Comparison of ENCODE assay signal across 8 mouse cellular contexts in genomic region chr1:125561206-125561605, GRCm38 (mm10). TPM values are rescaled to one million over a fixed set of nuclear protein-coding genes. Genes with fewer than 3 reads are reported as not detected.
DNase-seq lines count a peak whose midpoint lies in the region; ATAC-seq and TF ChIP-seq lines count a peak whose summit lies in the region.

No protein-coding gene starts in this region.

- peak overlapping the region; percentile 94 for H3K27ac ChIP-seq in embryonic facial prominence, embryonic 15.5 days (replicated peaks)
- peak overlapping the region; percentile 91 for H3K27ac ChIP-seq in limb, embryonic 12.5 days
- H3K27ac ChIP-seq in midbrain, embryonic 11.5 days (ENCODE audit: low read depth, low read length) = peak overlapping the region; percentile 2; the same call in 1 of the 2 replicates
- H3K27ac ChIP-seq in testis, adult 2 months (ENCODE audit: control insufficient read depth, insufficient read depth, low read depth, low read length) = peak overlapping the region; percentile 93

- peak overlapping the region; percentile 92 for H3K4me3 ChIP-seq in embryonic facial prominence, embryonic 15.5 days (replicated peaks)
- H3K4me3 ChIP-seq in limb, embryonic 12.5 days (replicated peaks) = peak overlapping the region; percentile 78
- H3K4me3 ChIP-seq in midbrain, embryonic 11.5 days (ENCODE audit: low read depth, low read length) = peak overlapping the region; percentile 66
- peak overlapping the region; percentile 98 for H3K4me3 ChIP-seq in testis, adult 2 months (ENCODE audit: control insufficient read depth, low read depth, low read length)

- no peak for TF ChIP-seq CTCF in testis, adult 2 months (IDR thresholded peaks at IDR 0.05; ENCODE audit: control insufficient read depth, insufficient read depth, insufficient replicate concordance, low read depth, low read length)

- ATAC-seq in embryonic facial prominence, embryonic 15.5 days (ENCODE audit: insufficient number of reproducible peaks, low FRiP score, low TSS enrichment, low read depth) = peak; percentile 16
- ATAC-seq in limb, embryonic 12.5 days (ENCODE audit: insufficient number of reproducible peaks, insufficient read depth, low FRiP score, low TSS enrichment, low read depth) = no peak; the same call in 1 of the 2 replicates
- ATAC-seq in midbrain, embryonic 11.5 days (ENCODE audit: low FRiP score) = peak; percentile 20; the same call in 1 of the 2 replicates

- H3K9ac ChIP-seq in embryonic facial prominence, embryonic 15.5 days = peak overlapping the region; percentile 88
- peak overlapping the region; percentile 80 for H3K9ac ChIP-seq in limb, embryonic 12.5 days (replicated peaks)
- H3K9ac ChIP-seq in midbrain, embryonic 11.5 days (ENCODE audit: low read length) = peak overlapping the region; percentile 87

- intact Hi-C loops in heart, postnatal 14 days (cut with DNase I) = loop anchor here (2.0 kb wide), 1 partner anchor 126 kb away; the partner anchor contains the start of gene Actr3

- no peaks in the 10 kb centered on the region for H3K9me3 ChIP-seq in embryonic facial prominence, embryonic 15.5 days (replicated peaks)
- no peaks in the 10 kb centered on the region for H3K9me3 ChIP-seq in limb, embryonic 12.5 days
- no peaks in the 10 kb centered on the region for H3K9me3 ChIP-seq in midbrain, embryonic 11.5 days (ENCODE audit: control insufficient read depth, low read length)

- under 1% methylated on average over 28 of the region's 29 CpGs for WGBS in embryonic facial prominence, embryonic 15.5 days
- 1% methylated on average over 29 of the region's 29 CpGs for WGBS in limb, embryonic 12.5 days
- WGBS in midbrain, embryonic 11.5 days = under 1% methylated on average over 29 of the region's 29 CpGs

- no peaks in the 10 kb centered on the region for H3K27me3 ChIP-seq in embryonic facial prominence, embryonic 15.5 days
- no peaks in the 10 kb centered on the region for H3K27me3 ChIP-seq in limb, embryonic 12.5 days
- H3K27me3 ChIP-seq in midbrain, embryonic 11.5 days (ENCODE audit: control insufficient read depth, insufficient read depth, low read length) = no peaks in the 10 kb centered on the region
- no peaks in the 10 kb centered on the region for H3K27me3 ChIP-seq in testis, adult 2 months (ENCODE audit: control insufficient read depth, insufficient read depth, low read length)

- H3K4me1 ChIP-seq in embryonic facial prominence, embryonic 15.5 days = peaks cover 16% of the 10 kb centered on the region; the same call in 1 of the 2 replicates
- H3K4me1 ChIP-seq in limb, embryonic 12.5 days (replicated peaks) = peaks cover 13% of the 10 kb centered on the region; the same call in 1 of the 2 replicates
- peaks cover 2% of the 10 kb centered on the region; the same call in 1 of the 2 replicates for H3K4me1 ChIP-seq in midbrain, embryonic 11.5 days (ENCODE audit: control insufficient read depth, insufficient read depth, low read length)
- H3K4me1 ChIP-seq in testis, adult 2 months (ENCODE audit: control insufficient read depth, insufficient read depth, low read length) = peaks cover 5% of the 10 kb centered on the region; the same call in 1 of the 2 replicates

- no peaks in the 10 kb centered on the region for H3K36me3 ChIP-seq in embryonic facial prominence, embryonic 15.5 days
- H3K36me3 ChIP-seq in limb, embryonic 12.5 days = peaks cover 4% of the 10 kb centered on the region; the same call in 1 of the 2 replicates
- H3K36me3 ChIP-seq in midbrain, embryonic 11.5 days (ENCODE audit: control insufficient read depth, insufficient read depth, low read length) = no peaks in the 10 kb centered on the region
- H3K36me3 ChIP-seq in testis, adult 2 months (ENCODE audit: control insufficient read depth, insufficient read depth, low read length) = no peaks in the 10 kb centered on the region

- no peak for TF ChIP-seq POLR2A in testis, adult 2 months (IDR thresholded peaks at IDR 0.05; ENCODE audit: control insufficient read depth, low read depth, low read length)

- peak; percentile 69 for DNase-seq in adrenal gland, postnatal 10 days
- no peak for DNase-seq in adrenal gland, postnatal 4 days (ENCODE audit: low spot score in 2 of 2)
- peak; percentile 8 to 13 for DNase-seq in CD8-positive naive resting alpha-beta T cell, adult 2 months (ENCODE audit: low read depth in 2 of 2, low spot score in 2 of 2)
- DNase-seq in heart, postnatal 14 days = peak; percentile 69 to 72
- DNase-seq in midbrain, embryonic 11.5 days (ENCODE audit: low spot score, missing footprints) = no peak

- peak overlapping the region; percentile 76 for H3K4me2 ChIP-seq in embryonic facial prominence, embryonic 15.5 days (replicated peaks)
- H3K4me2 ChIP-seq in limb, embryonic 12.5 days = peak overlapping the region; percentile 79
- H3K4me2 ChIP-seq in midbrain, embryonic 11.5 days = peak overlapping the region; percentile 75

RNA-seq across cellular contexts. Expression of gene Slc35f5, which starts 0.8 kb away (rescaled TPM):
- total RNA-seq in adrenal gland, postnatal 10 days (2021) = 10 to 100 TPM; 41.0 to 45.5 TPM
- 10 to 100 TPM; 41.6 to 45.2 TPM for total RNA-seq in adrenal gland, postnatal 4 days (2021)
- polyA plus RNA-seq in embryonic facial prominence, embryonic 15.5 days (2015; fragmentation: Nextera tagmentation; extraction: Ambion mirVana) = 49.9 and 58.6 TPM in 2 replicates
- 100 to 1,000 TPM in 1 of 2 experiments, 10 to 100 TPM in 1; 93.9 to 118 TPM for total RNA-seq in heart, postnatal 14 days (2021)
- 33.3 and 36.3 TPM in 2 replicates for polyA plus RNA-seq in limb, embryonic 12.5 days (2016; fragmentation: Nextera tagmentation; extraction: Ambion mirVana)
- 23.0 and 29.8 TPM in 2 replicates for polyA plus RNA-seq in midbrain, embryonic 11.5 days (2014; fragmentation: Nextera tagmentation; extraction: Ambion mirVana)
- polyA plus RNA-seq in testis, adult 2 months (2012; rRNA removed) = 12.7 and 19.4 TPM in 2 replicates

Comparison
In these comparisons a context has a peak if more than half of its experiments do, and no peak if none do; other contexts are left out.
1. DNase-seq: peak in adrenal gland, postnatal 10 days (single experiment), CD8-positive naive resting alpha-beta T cell, adult 2 months (2 of 2) and heart, postnatal 14 days (2 of 2); none in adrenal gland, postnatal 4 days (0 of 2) and midbrain, embryonic 11.5 days (single experiment).
2. H3K27ac ChIP-seq: peak in every context shown above with its lines; median percentile 94 in embryonic facial prominence, embryonic 15.5 days; 93 in testis, adult 2 months; 91 in limb, embryonic 12.5 days; 2 in midbrain, embryonic 11.5 days.
3. Peak in every context shown above with its lines, with median percentiles within 50 percentile points of each other: H3K4me2 ChIP-seq, H3K4me3 ChIP-seq and H3K9ac ChIP-seq.